Mouse (Mus musculus) neural tube, embryonic 15.5 days (tissue): ENCODE results near the gene Gja4. TPM values are rescaled to one million over a fixed set of nuclear protein-coding genes. Genes with fewer than 3 reads are reported as not detected.

Experiments used
- ATAC-seq: fragments of 200-750 bp; cut with Nextera tagmentation; 2 replicates; pipeline ENCODE4 v1.8.0; 2017; ENCODE audit warnings: mild to moderate bottlenecking, moderate TSS enrichment, moderate library complexity; ENCODE audit not compliant: low FRiP score
- H3K27ac ChIP-seq: fragments of 300-500 bp; sonication (generic); replicated peaks from 2 replicates; pipeline ENCODE4 v1.5.1; 2015; ENCODE audit warnings: mild to moderate bottlenecking, inconsistent platforms
- H3K27me3 ChIP-seq: fragments of 300-500 bp; sonication (generic); replicated peaks from 2 replicates; pipeline ENCODE4 v1.6.1; 2015; ENCODE audit warnings: inconsistent platforms
- H3K36me3 ChIP-seq: fragments of 300-500 bp; sonication (generic); 2 replicates; pipeline ENCODE4 v1.6.1; 2015; ENCODE audit warnings: inconsistent platforms
- H3K4me1 ChIP-seq: fragments of 300-500 bp; sonication (generic); 2 replicates; pipeline ENCODE4 v1.6.1; 2015; ENCODE audit warnings: inconsistent platforms
- H3K4me2 ChIP-seq: fragments of 300-500 bp; sonication (generic); 2 replicates; pipeline ENCODE4 v1.6.1; 2015; ENCODE audit warnings: inconsistent platforms, mild to moderate bottlenecking, moderate library complexity
- H3K4me3 ChIP-seq: fragments of 300-500 bp; sonication (generic); replicated peaks from 2 replicates; pipeline ENCODE4 v1.5.1; 2015; ENCODE audit warnings: mild to moderate bottlenecking, inconsistent platforms
- H3K9ac ChIP-seq: fragments of 300-500 bp; sonication (generic); replicated peaks from 2 replicates; pipeline ENCODE4 v1.6.1; 2015; ENCODE audit warnings: mild to moderate bottlenecking, inconsistent platforms
- H3K9me3 ChIP-seq: fragments of 300-500 bp; sonication (generic); replicated peaks from 2 replicates; pipeline ENCODE4 v1.6.1; 2016; ENCODE audit warnings: inconsistent platforms
- WGBS: fragments of 180-500 bp; shearing (Covaris S2); methylation state at CpG from one replicate; pipeline ENCODE4 v1.1.7; 2015; ENCODE audit warnings: mixed read lengths; 5-methylcytosine and 5-hydroxymethylcytosine counted together
- polyA plus RNA-seq: library from polyadenylated mRNA; unstranded; fragments of >200 nt; fragmentation: Nextera tagmentation; extraction: Ambion mirVana; gene quantifications from 2 replicates; pipeline ENCODE4 v1.2.1, GENCODE M21; 2015

The Gja4 gene
- polyA plus RNA-seq, 1 experiment from 2014 or later, result 20.5 TPM

DNA sequence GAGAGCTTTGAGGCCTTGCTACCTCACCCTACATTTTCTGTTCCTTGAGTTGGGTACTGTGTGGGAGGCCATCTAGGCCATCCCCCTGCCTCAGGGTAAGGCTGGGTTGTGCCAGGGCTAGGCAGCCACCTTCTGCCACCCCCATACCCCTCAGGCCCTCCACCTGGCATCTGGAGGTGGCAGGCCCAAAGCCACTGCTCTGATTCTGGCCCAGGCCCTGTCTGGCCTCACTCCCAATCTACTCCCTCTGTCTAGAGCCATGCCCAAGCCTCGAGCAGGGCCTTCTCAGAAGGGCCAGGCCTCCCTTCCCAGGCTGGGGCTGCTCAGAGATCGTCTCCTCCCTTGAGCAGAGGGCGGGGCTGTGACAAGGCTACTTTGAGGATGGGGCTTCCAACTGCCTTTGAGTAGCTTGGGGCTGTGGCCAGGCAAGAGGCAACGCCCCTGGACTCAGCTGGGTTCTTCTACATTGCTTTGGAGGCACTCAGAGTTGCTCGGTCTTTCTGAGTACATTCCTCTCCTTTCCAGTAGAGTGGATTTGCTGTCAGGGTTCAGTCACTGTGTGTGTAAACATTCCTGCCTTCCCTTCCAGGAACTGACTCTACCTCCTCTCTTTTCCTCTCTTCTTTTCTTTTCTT, 21.1 kb upstream of the Gja4 start:
- ATAC-seq, result no peak
- no peaks in the 10 kb centered on the region for H3K36me3 ChIP-seq
- WGBS, result 46% methylated on average over 5 of the region's 5 CpGs
- no peak overlapping the region for H3K4me2 ChIP-seq
- peaks cover 32% of the 10 kb centered on the region for H3K27me3 ChIP-seq
- H3K4me3 ChIP-seq, result no peak overlapping the region
- H3K27ac ChIP-seq, result no peak overlapping the region
- H3K9ac ChIP-seq, result no peak overlapping the region
- no peaks in the 10 kb centered on the region for H3K9me3 ChIP-seq
- peaks cover 11% of the 10 kb centered on the region for H3K4me1 ChIP-seq

- peaks cover 15% of the 10 kb centered on the region for H3K4me1 ChIP-seq
- 21% methylated on average over 13 of the region's 13 CpGs for WGBS
- ATAC-seq, result no peak
- H3K4me3 ChIP-seq, result peak overlapping the region; percentile 29; the same call in 1 of the 2 replicates
- H3K36me3 ChIP-seq, result no peaks in the 10 kb centered on the region
- H3K9ac ChIP-seq, result no peak overlapping the region
- H3K4me2 ChIP-seq, result no peak overlapping the region
- H3K27me3 ChIP-seq, result peaks cover 57% of the 10 kb centered on the region
- no peaks in the 10 kb centered on the region for H3K9me3 ChIP-seq
- H3K27ac ChIP-seq, result no peak overlapping the region
Measured at GRCm38 (mm10) chr4:127331171-127331570, 17.3 kb upstream of the Gja4 start.

DNA sequence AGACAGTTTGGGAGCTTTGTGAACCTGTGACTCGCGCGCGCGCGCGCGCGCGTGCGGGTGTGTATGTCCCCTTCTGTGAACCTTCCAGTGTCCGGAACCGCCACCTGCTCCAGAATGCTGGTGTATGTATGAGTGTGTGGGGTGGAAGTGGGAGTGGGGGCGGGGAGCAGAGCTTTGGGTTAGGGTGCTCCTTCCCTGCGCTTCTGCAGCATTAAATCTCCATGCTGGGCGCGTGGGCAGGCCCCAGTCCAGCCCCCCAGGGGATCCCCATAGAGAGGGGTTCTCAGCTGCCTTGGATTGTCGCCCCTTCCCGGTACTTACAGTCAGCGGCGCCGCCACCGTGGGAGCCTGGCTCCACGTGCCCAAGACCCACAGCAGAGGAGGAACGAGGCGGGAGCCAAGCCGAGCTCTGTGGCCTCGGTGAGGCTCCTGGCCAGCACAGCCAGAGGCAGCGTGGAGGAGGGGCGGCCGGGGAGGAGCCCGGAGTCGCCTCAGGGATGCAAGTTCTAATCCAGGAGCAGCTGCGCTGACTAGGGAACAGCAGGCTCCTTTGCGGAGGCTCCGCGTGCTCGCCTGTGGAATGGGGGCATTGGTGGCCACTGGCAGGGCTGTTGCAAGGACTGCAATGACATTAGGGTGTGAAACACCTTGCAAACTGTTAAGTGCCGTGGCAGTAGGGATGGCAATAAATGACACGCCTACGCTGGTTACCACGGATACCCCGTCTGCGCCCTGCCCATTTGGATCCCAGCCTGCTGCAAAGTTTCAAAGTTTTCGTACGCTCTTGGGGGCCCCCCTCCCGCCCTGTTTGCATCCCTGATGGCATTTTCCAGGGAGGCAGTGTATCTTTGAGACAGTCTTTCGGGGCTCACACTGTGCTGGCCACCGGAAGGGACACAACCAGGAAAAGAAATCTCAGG, 16.6 kb upstream of the Gja4 start, which contains the start of gene Gjb3:
Gjb3 (minus strand) TSS at position 664 of the 920 bp plus-strand sequence.
- Histone ChIP-seq H3K4me2 (peak within 1 kb of the TSS; percentile 58), H3K27me3 (peaks cover 62% of the 10 kb centered on the region), H3K9ac (no peak within 1 kb of the TSS; the same call in 1 of the 2 replicates), H3K9me3 (no peaks in the 10 kb centered on the region), H3K4me3 (peak within 1 kb of the TSS; percentile 29), H3K36me3 (no peaks in the 10 kb centered on the region), H3K27ac (no peak within 1 kb of the TSS), H3K4me1 (peaks cover 15% of the 10 kb centered on the region)
- ATAC-seq, result peak; percentile 47; the same call in 1 of the 2 replicates
- WGBS, result 1% methylated on average over 49 of the region's 49 CpGs

GRCm38 (mm10) chr4:127329751-127330150, 15.9 kb upstream of the Gja4 start:
- Histone ChIP-seq H3K4me1 (peaks cover 15% of the 10 kb centered on the region), H3K27me3 (peaks cover 67% of the 10 kb centered on the region), H3K27ac (no peak overlapping the region), H3K4me2 (peak overlapping the region; percentile 58), H3K9me3 (no peaks in the 10 kb centered on the region), H3K36me3 (no peaks in the 10 kb centered on the region), H3K4me3 (peak overlapping the region; percentile 29), H3K9ac (no peak overlapping the region)
- WGBS, result 2% methylated on average over 13 of the region's 13 CpGs
- no peak for ATAC-seq

DNA sequence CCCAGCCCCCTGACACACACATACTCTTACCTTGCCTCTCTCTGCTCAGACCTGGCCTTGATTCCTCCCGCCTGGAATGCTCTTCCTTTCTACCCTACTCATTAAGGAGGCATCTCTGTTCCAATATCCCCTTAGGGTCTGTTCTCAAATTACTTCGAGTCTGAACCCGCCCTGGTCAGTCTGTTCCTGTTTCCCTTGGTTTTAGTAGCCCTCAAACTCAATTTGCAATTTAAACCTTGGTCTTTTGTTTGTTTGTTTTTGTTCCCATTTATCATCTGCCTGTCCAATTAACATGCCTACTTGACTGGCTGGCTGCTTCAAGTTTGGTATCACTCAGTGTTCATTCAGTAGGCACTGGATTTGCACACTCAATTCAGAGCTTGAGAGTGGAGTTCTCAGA, 15.2 kb upstream of the Gja4 start:
- Histone ChIP-seq H3K9me3 (no peaks in the 10 kb centered on the region), H3K36me3 (no peaks in the 10 kb centered on the region), H3K4me2 (no peak overlapping the region), H3K27ac (no peak overlapping the region), H3K4me3 (no peak overlapping the region), H3K27me3 (peaks cover 63% of the 10 kb centered on the region), H3K4me1 (peaks cover 15% of the 10 kb centered on the region), H3K9ac (no peak overlapping the region)
- no peak for ATAC-seq
- 11% methylated on average over 3 of the region's 3 CpGs for WGBS

DNA sequence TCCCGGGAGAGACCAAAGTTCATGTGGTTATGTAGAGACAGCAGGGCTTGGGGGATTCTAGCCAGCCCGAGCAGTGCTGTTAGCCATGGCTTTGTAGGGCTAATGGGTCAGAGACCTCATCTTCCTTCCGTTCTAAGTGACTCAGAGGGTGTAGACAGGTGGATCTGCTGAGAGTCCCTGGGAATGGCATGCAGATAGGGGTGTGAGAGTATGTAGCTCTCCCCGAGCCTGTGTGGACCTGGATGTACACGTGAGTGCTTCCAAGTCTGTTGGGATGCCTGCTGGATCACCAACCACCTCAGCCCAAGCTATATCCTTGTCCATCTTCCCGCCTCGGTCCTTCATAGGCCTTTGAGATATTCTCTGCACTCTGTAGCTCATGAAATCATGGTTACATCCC, 14.5 kb upstream of the Gja4 start:
- H3K36me3 ChIP-seq, result no peaks in the 10 kb centered on the region
- no peak overlapping the region for H3K9ac ChIP-seq
- H3K4me2 ChIP-seq, result no peak overlapping the region
- WGBS, result 62% methylated on average over 7 of the region's 7 CpGs
- H3K4me3 ChIP-seq, result no peak overlapping the region
- no peaks in the 10 kb centered on the region for H3K9me3 ChIP-seq
- peaks cover 63% of the 10 kb centered on the region for H3K27me3 ChIP-seq
- H3K4me1 ChIP-seq, result peaks cover 15% of the 10 kb centered on the region
- H3K27ac ChIP-seq, result no peak overlapping the region
- ATAC-seq, result no peak

GRCm38 (mm10) chr4:127327749-127328148, 13.9 kb upstream of the Gja4 start:
- no peak for ATAC-seq
- H3K27ac ChIP-seq, result no peak overlapping the region
- H3K9me3 ChIP-seq, result no peaks in the 10 kb centered on the region
- H3K36me3 ChIP-seq, result no peaks in the 10 kb centered on the region
- 75% methylated on average over 6 of the region's 6 CpGs for WGBS
- no peak overlapping the region for H3K4me3 ChIP-seq
- H3K4me2 ChIP-seq, result no peak overlapping the region
- peaks cover 60% of the 10 kb centered on the region for H3K27me3 ChIP-seq
- no peak overlapping the region for H3K9ac ChIP-seq
- H3K4me1 ChIP-seq, result peaks cover 15% of the 10 kb centered on the region

DNA sequence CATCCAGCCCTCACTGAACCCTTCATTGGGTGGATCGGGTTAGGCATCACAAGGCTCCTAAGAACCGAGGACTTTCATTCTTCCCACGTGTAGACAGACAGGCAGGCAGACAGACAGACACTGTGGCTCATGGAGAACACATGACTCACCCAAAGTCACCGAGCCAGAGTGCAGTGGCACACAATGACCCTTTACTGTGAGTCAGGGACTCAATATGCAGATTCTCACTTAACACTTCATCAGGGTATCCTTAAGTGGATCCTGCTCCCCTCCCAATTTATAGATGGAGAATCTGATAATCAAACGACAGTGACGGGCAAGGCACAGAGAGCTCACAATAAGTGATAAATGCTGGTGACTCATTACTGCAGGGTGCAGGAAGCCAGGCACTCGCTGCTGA, 13.4 kb upstream of the Gja4 start:
- H3K4me1 ChIP-seq, result peaks cover 15% of the 10 kb centered on the region
- H3K9me3 ChIP-seq, result no peaks in the 10 kb centered on the region
- ATAC-seq, result no peak
- peaks cover 57% of the 10 kb centered on the region for H3K27me3 ChIP-seq
- no peak overlapping the region for H3K9ac ChIP-seq
- no peak overlapping the region for H3K27ac ChIP-seq
- WGBS, result 66% methylated on average over 7 of the region's 7 CpGs
- no peak overlapping the region for H3K4me3 ChIP-seq
- H3K36me3 ChIP-seq, result no peaks in the 10 kb centered on the region
- H3K4me2 ChIP-seq, result no peak overlapping the region

GRCm38 (mm10) chr4:127325276-127325675, 11.4 kb upstream of the Gja4 start:
- WGBS, result 92% methylated on average over 5 of the region's 5 CpGs
- ATAC-seq, result no peak
- no peak overlapping the region for H3K4me3 ChIP-seq

GRCm38 (mm10) chr4:127324759-127325158, 10.9 kb upstream of the Gja4 start:
- 9% methylated on average over 6 of the region's 6 CpGs for whole genome bisulfite sequencing
- peaks cover 32% of the 10 kb centered on the region for H3K27me3 ChIP-seq
- H3K4me2 ChIP-seq, result no peak overlapping the region
- no peak overlapping the region for H3K4me3 ChIP-seq
- peak; percentile 81 for ATAC-seq
- peaks cover 2% of the 10 kb centered on the region; the same call in 1 of the 2 replicates for H3K4me1 ChIP-seq
- H3K36me3 ChIP-seq, result no peaks in the 10 kb centered on the region
- H3K9ac ChIP-seq, result no peak overlapping the region
- no peak overlapping the region for H3K27ac ChIP-seq
- no peaks in the 10 kb centered on the region for H3K9me3 ChIP-seq

More at GRCm38 (mm10) chr4:127325276-127325675, 11.4 kb upstream of the Gja4 start:
- Histone ChIP-seq H3K9me3 (no peaks in the 10 kb centered on the region), H3K9ac (no peak overlapping the region), H3K36me3 (no peaks in the 10 kb centered on the region), H3K4me2 (no peak overlapping the region), H3K4me1 (peaks cover 7% of the 10 kb centered on the region), H3K27ac (no peak overlapping the region), H3K27me3 (peaks cover 37% of the 10 kb centered on the region)

DNA sequence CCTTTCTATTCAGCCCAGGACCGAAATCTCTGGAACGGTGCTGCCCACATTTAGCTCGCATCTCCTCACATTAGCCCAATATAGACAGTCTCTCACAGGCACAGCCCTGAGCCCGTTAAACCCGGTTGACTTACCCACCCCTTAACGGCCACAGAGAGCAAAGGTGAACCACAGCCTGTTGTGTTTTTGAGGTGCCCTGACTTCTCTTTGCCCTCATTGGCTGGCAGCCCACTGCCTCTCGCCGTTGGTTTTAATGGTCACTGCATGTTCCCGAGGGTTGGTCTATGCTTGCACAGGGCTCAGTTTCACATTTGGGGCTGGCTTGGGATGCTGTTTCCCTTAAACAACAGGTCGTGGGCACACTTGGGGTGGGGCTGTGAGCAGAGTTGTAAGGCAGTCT, 10.5 kb upstream of the Gja4 start:
- no peak overlapping the region for H3K4me2 ChIP-seq
- no peak overlapping the region for H3K9ac ChIP-seq
- H3K27ac ChIP-seq, result no peak overlapping the region
- H3K4me1 ChIP-seq, result no peaks in the 10 kb centered on the region
- H3K9me3 ChIP-seq, result no peaks in the 10 kb centered on the region
- WGBS, result 76% methylated on average over 10 of the region's 10 CpGs
- H3K4me3 ChIP-seq, result no peak overlapping the region
- ATAC-seq, result no peak
- H3K36me3 ChIP-seq, result no peaks in the 10 kb centered on the region
- H3K27me3 ChIP-seq, result peaks cover 27% of the 10 kb centered on the region

GRCm38 (mm10) chr4:127323651-127324050, 9.8 kb upstream of the Gja4 start:
- H3K4me2 ChIP-seq, result no peak overlapping the region
- no peak overlapping the region for H3K9ac ChIP-seq
- no peaks in the 10 kb centered on the region for H3K36me3 ChIP-seq
- H3K27ac ChIP-seq, result no peak overlapping the region
- no peak overlapping the region for H3K4me3 ChIP-seq
- H3K27me3 ChIP-seq, result peaks cover 22% of the 10 kb centered on the region
- no peaks in the 10 kb centered on the region for H3K4me1 ChIP-seq
- 93% methylated on average over 3 of the region's 3 CpGs for WGBS
- H3K9me3 ChIP-seq, result no peaks in the 10 kb centered on the region
- no peak for ATAC-seq
